Mouse (Mus musculus) urinary bladder, postnatal 14 days (tissue): ENCODE measurements around the gene Golga5.

Experiments
- DNase-seq: peaks from one replicate; pipeline ENCODE4 v3.0.0; 2021; ENCODE audit warnings: low spot score

Golga5 gene

GRCm38 (mm10) chr12:102468894-102469764 lies at the start of gene Golga5:
Golga5 (plus strand) TSS chr12:102469135.
- DNase-seq: peak; percentile 98

GRCm38 (mm10) chr12:102419544-102419943 lies 49.4 kb upstream of the Golga5 start:
- no peak for DNase-seq

- DNase-seq: no peak
These were observed 48.6 kb upstream of the Golga5 start for GRCm38 (mm10) chr12:102420168-102420890.

- DNase-seq: peak; percentile 56
These were observed 46.9 kb upstream of the Golga5 start for GRCm38 (mm10) chr12:102422065-102422464.

GRCm38 (mm10) chr12:102422623-102423320 lies 46.2 kb upstream of the Golga5 start:
- no peak for DNase-seq

GRCm38 (mm10) chr12:102423625-102424024 lies 45.3 kb upstream of the Golga5 start:
- DNase-seq: no peak

- DNase-seq: no peak
These were observed 44.5 kb upstream of the Golga5 start for GRCm38 (mm10) chr12:102424456-102424855.

GRCm38 (mm10) chr12:102425048-102425578 lies 43.8 kb upstream of the Golga5 start:
- no peak for DNase-seq

- DNase-seq: no peak
These were observed 42.6 kb upstream of the Golga5 start for GRCm38 (mm10) chr12:102426285-102426684.

- DNase-seq: no peak
These were observed 39.3 kb upstream of the Golga5 start for GRCm38 (mm10) chr12:102429656-102430055.

- DNase-seq: no peak
These were observed 38.7 kb upstream of the Golga5 start for GRCm38 (mm10) chr12:102430228-102430627.

- no peak for DNase-seq
These were observed 36.7 kb upstream of the Golga5 start for GRCm38 (mm10) chr12:102432238-102432637.

GRCm38 (mm10) chr12:102434107-102434506 lies 34.8 kb upstream of the Golga5 start:
- no peak for DNase-seq

GRCm38 (mm10) chr12:102436939-102437526 lies 31.9 kb upstream of the Golga5 start:
- DNase-seq: no peak

- no peak for DNase-seq
These were observed 31.0 kb upstream of the Golga5 start for GRCm38 (mm10) chr12:102437952-102438351.

GRCm38 (mm10) chr12:102438983-102439631 lies 29.8 kb upstream of the Golga5 start:
- DNase-seq: no peak

GRCm38 (mm10) chr12:102439632-102440023 lies 29.3 kb upstream of the Golga5 start, which contains the start of gene Lgmn:
Lgmn (minus strand) TSS chr12:102439813.
- peak; percentile 99 for DNase-seq

- no peak for DNase-seq
These were observed 28.4 kb upstream of the Golga5 start for GRCm38 (mm10) chr12:102440551-102440950.

GRCm38 (mm10) chr12:102441141-102441540 lies 27.8 kb upstream of the Golga5 start:
- DNase-seq: no peak

- no peak for DNase-seq
These were observed 26.3 kb upstream of the Golga5 start for GRCm38 (mm10) chr12:102442639-102443038.

- DNase-seq: no peak
These were observed 25.3 kb upstream of the Golga5 start for GRCm38 (mm10) chr12:102443676-102444075.
